Mouse (Mus musculus) cerebellum, adult 11-12 months (tissue): Measurements from ENCODE around the gene Hoxc8.

Experiments used
- DNase-seq: peaks from one replicate; pipeline ENCODE4 v3.0.0; 2022

Gene Hoxc8

GRCm38 (mm10) chr15:102990461-102991397 is at the start of gene Hoxc8:
Hoxc8 (plus strand) TSS chr15:102990607.
- no peak for DNase-seq

GRCm38 (mm10) chr15:102942739-102943467 is 47.5 kb upstream of the Hoxc8 start:
- no peak for DNase-seq

GRCm38 (mm10) chr15:102943468-102943813 is 47.0 kb upstream of the Hoxc8 start:
- DNase-seq = no peak

GRCm38 (mm10) chr15:102945185-102946077 is 45.0 kb upstream of the Hoxc8 start:
- DNase-seq = no peak

GRCm38 (mm10) chr15:102947276-102947675 is 43.1 kb upstream of the Hoxc8 start:
- DNase-seq = no peak

- no peak for DNase-seq
Observed at GRCm38 (mm10) chr15:102948842-102949241, 41.6 kb upstream of the Hoxc8 start.

GRCm38 (mm10) chr15:102949696-102950095 is 40.7 kb upstream of the Hoxc8 start:
- DNase-seq = no peak

- DNase-seq = no peak
Observed at GRCm38 (mm10) chr15:102950877-102951276, 39.5 kb upstream of the Hoxc8 start.

- DNase-seq = no peak
Observed at GRCm38 (mm10) chr15:102953561-102953960, 36.8 kb upstream of the Hoxc8 start.

- no peak for DNase-seq
Observed at GRCm38 (mm10) chr15:102954192-102955006, 36.0 kb upstream of the Hoxc8 start, which contains the start of gene Hoxc11. Hoxc11 (plus strand) TSS chr15:102954427.

- DNase-seq = no peak
Observed at GRCm38 (mm10) chr15:102955007-102955382, 35.4 kb upstream of the Hoxc8 start.

GRCm38 (mm10) chr15:102955833-102956640 is 34.4 kb upstream of the Hoxc8 start:
- no peak for DNase-seq

- no peak for DNase-seq
Observed at GRCm38 (mm10) chr15:102956906-102957305, 33.5 kb upstream of the Hoxc8 start.

- DNase-seq = no peak
Observed at GRCm38 (mm10) chr15:102959663-102960191, 30.7 kb upstream of the Hoxc8 start.

GRCm38 (mm10) chr15:102961728-102962127 is 28.7 kb upstream of the Hoxc8 start:
- DNase-seq = no peak

GRCm38 (mm10) chr15:102962492-102962891 is 27.9 kb upstream of the Hoxc8 start:
- DNase-seq = no peak

- no peak for DNase-seq
Observed at GRCm38 (mm10) chr15:102963259-102963658, 27.1 kb upstream of the Hoxc8 start.

GRCm38 (mm10) chr15:102963671-102964640 is 26.5 kb upstream of the Hoxc8 start:
- DNase-seq = no peak
